ENCODE assay signal across 26 mouse cellular contexts in the genomic region with DNA sequence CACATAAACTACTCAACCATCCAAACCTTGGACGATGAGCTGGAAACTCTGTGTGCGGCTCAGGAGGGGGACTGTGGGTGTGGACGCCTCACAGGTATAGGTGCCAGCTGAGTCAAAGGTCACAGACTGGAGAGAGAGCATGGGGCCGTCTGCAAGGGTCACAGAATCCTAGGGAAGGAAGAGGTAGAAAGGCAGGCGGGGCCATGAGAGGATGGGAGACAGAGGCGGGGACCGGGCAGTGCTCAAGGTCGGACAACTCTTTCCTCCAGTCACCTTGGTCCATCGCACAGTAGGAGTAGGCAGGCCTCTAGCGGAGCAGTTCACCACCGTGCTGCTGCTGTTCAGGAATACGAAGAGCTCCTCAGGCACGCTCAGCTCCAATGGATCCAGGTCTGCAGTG. TPM values are rescaled to one million over a fixed set of nuclear protein-coding genes. Genes with fewer than 3 reads are reported as not detected.
DNase-seq lines count a peak whose midpoint lies in the region; ATAC-seq and TF ChIP-seq lines count a peak whose summit lies in the region.
"Had no signal": no experiment of that assay in that cellular context is flagged by ENCODE, and none has a peak within 500 bp of the region (broad histone marks: within the 10 kb centered on the region; RNA-seq: fewer than 3 reads in every experiment).

No protein-coding gene starts in this region.

- peak; percentile 47; the same call in 1 of the 2 replicates for TF ChIP-seq EP300 in ES-Bruce4 (IDR thresholded peaks at IDR 0.05; ENCODE audit: insufficient read depth, low read depth, low read length)

- no peak overlapping the region for H3K4me2 ChIP-seq in heart, embryonic 15.5 days
- H3K4me2 ChIP-seq: embryonic facial prominence, embryonic 12.5 days; liver, embryonic 12.5 days had no signal

- peak overlapping the region; percentile 60 for H3K27ac ChIP-seq in heart, embryonic 10.5 days
- 0 out of 2 replicates have a peak overlapping the region, but pooled peaks have one; percentile 5 for H3K27ac ChIP-seq in kidney, adult 2 months (ENCODE audit: insufficient read depth, low read depth, low read length)
- H3K27ac ChIP-seq in ES-Bruce4 (ENCODE audit: insufficient read depth, low read length), result peak overlapping the region; percentile 48
- peak overlapping the region; percentile 86 for H3K27ac ChIP-seq in heart, embryonic 15.5 days
- no peak overlapping the region for H3K27ac ChIP-seq in embryonic facial prominence, embryonic 10.5 days (replicated peaks)
- H3K27ac ChIP-seq: embryonic facial prominence, embryonic 12.5 days; liver, embryonic 12.5 days had no signal

- H3K4me3 ChIP-seq in heart, embryonic 10.5 days, result no peak overlapping the region
- no peak overlapping the region for H3K4me3 ChIP-seq in kidney, adult 2 months (ENCODE audit: insufficient read depth, low read depth, low read length)
- H3K4me3 ChIP-seq in ES-Bruce4 (ENCODE audit: low read depth, low read length), result no peak overlapping the region
- H3K4me3 ChIP-seq in heart, embryonic 15.5 days, result no peak overlapping the region
- no peak overlapping the region for H3K4me3 ChIP-seq in embryonic facial prominence, embryonic 10.5 days
- H3K4me3 ChIP-seq: embryonic facial prominence, embryonic 12.5 days; liver, embryonic 12.5 days; megakaryocyte, embryonic 14.5 days had no signal

- no peak for DNase-seq in heart, embryonic 10.5 days (ENCODE audit: low spot score)
- no peak for DNase-seq in heart, postnatal 36 days
- DNase-seq in kidney, adult 2 months, result peak; percentile 48
- DNase-seq in kidney, adult 18-20 months, result no peak
- no peak for DNase-seq in embryonic facial prominence, embryonic 10.5 days (ENCODE audit: low spot score)
- DNase-seq: adrenal gland, adult 8-10 months; cerebellum, adult 9-10 months; cerebellum, postnatal 36 days; gastrocnemius, postnatal 36 days; left cerebral cortex, postnatal 4 days; liver, postnatal 0 days; lung, postnatal 4 days; midbrain, embryonic 14.5 days; thymus, adult 2 months; thymus, postnatal 36 days had no signal

- WGBS in heart, embryonic 10.5 days, result 84% methylated on average over 13 of the region's 13 CpGs
- 46% methylated on average over 13 of the region's 13 CpGs for whole genome bisulfite sequencing in kidney, adult 2 months
- 68% methylated on average over 13 of the region's 13 CpGs for WGBS in heart, embryonic 15.5 days
- WGBS in embryonic facial prominence, embryonic 10.5 days, result 89% methylated on average over 13 of the region's 13 CpGs

- ATAC-seq in heart, embryonic 15.5 days (replicated peaks; ENCODE audit: insufficient number of reproducible peaks, insufficient read depth, low FRiP score, low read depth), result 0 out of 2 replicates have a peak, but pooled peaks have one; percentile 4
- ATAC-seq: CD4-positive, CD25-positive, alpha-beta regulatory T cell, adult 4 months; forebrain, embryonic 14.5 days; hindbrain, embryonic 16.5 days; liver, embryonic 12.5 days; liver, postnatal 0 days had no signal

- H3K36me3 ChIP-seq in heart, embryonic 10.5 days, result peaks cover 67% of the 10 kb centered on the region
- no peaks in the 10 kb centered on the region; the same call in 1 of the 2 replicates for H3K36me3 ChIP-seq in kidney, adult 2 months (ENCODE audit: control insufficient read depth, insufficient read depth, low read length)
- H3K36me3 ChIP-seq in ES-Bruce4 (ENCODE audit: control insufficient read depth, insufficient read depth, low read length, poor library complexity, severe bottlenecking), result peaks cover 43% of the 10 kb centered on the region
- H3K36me3 ChIP-seq in heart, embryonic 15.5 days, result peaks cover 40% of the 10 kb centered on the region
- peaks cover 63% of the 10 kb centered on the region for H3K36me3 ChIP-seq in embryonic facial prominence, embryonic 10.5 days (replicated peaks)
- H3K36me3 ChIP-seq: liver, embryonic 12.5 days had no signal

- TF ChIP-seq POLR2A in kidney, adult 2 months (IDR thresholded peaks at IDR 0.05; ENCODE audit: low read depth, low read length), result no peak
- TF ChIP-seq POLR2A in ES-Bruce4 (IDR thresholded peaks at IDR 0.05; ENCODE audit: insufficient read depth, low read length), result no peak

- no peaks in the 10 kb centered on the region for H3K27me3 ChIP-seq in heart, embryonic 10.5 days (ENCODE audit: insufficient read depth, poor library complexity, severe bottlenecking)
- no peaks in the 10 kb centered on the region for H3K27me3 ChIP-seq in kidney, adult 2 months (replicated peaks; ENCODE audit: control insufficient read depth, insufficient read depth, low read length)
- no peaks in the 10 kb centered on the region for H3K27me3 ChIP-seq in ES-Bruce4 (ENCODE audit: control insufficient read depth, insufficient read depth, low read length, poor library complexity, severe bottlenecking)
- H3K27me3 ChIP-seq in heart, embryonic 15.5 days, result no peaks in the 10 kb centered on the region
- no peaks in the 10 kb centered on the region for H3K27me3 ChIP-seq in embryonic facial prominence, embryonic 10.5 days (replicated peaks; ENCODE audit: low read depth, poor library complexity, severe bottlenecking)
- H3K27me3 ChIP-seq: embryonic facial prominence, embryonic 12.5 days had no signal

- H3K9ac ChIP-seq in ES-Bruce4 (ENCODE audit: low read depth, poor library complexity, severe bottlenecking), result no peak overlapping the region
- H3K9ac ChIP-seq in heart, embryonic 15.5 days, result no peak overlapping the region
- H3K9ac ChIP-seq: embryonic facial prominence, embryonic 12.5 days; liver, embryonic 12.5 days; liver, postnatal 0 days had no signal

- TF ChIP-seq CTCF in kidney, adult 2 months (conservative IDR thresholded peaks at IDR 0.05; ENCODE audit: insufficient read depth, insufficient read length, low read depth, low read length), result no peak
- TF ChIP-seq CTCF in ES-Bruce4 (IDR thresholded peaks at IDR 0.05; ENCODE audit: low read depth, low read length), result no peak

- intact Hi-C loops in heart, postnatal 36 days (cut with DNase I), result no loop called here

- no peaks in the 10 kb centered on the region for H3K9me3 ChIP-seq in heart, embryonic 10.5 days
- peaks cover 24% of the 10 kb centered on the region for H3K9me3 ChIP-seq in ES-Bruce4 (replicated peaks; ENCODE audit: control insufficient read depth, insufficient read depth, low read length, poor library complexity, severe bottlenecking)
- no peaks in the 10 kb centered on the region for H3K9me3 ChIP-seq in heart, embryonic 15.5 days (replicated peaks)
- H3K9me3 ChIP-seq in embryonic facial prominence, embryonic 10.5 days, result no peaks in the 10 kb centered on the region
- H3K9me3 ChIP-seq: embryonic facial prominence, embryonic 12.5 days; liver, embryonic 12.5 days had no signal

- H3K4me1 ChIP-seq in heart, embryonic 10.5 days, result peaks cover 47% of the 10 kb centered on the region
- 0 out of 2 replicates have a peak, but pooled peaks cover 3% of the 10 kb centered on the region for H3K4me1 ChIP-seq in kidney, adult 2 months (ENCODE audit: control insufficient read depth, insufficient read depth, low read length)
- H3K4me1 ChIP-seq in ES-Bruce4 (ENCODE audit: control insufficient read depth, insufficient read depth, low read length), result peaks cover 2% of the 10 kb centered on the region
- H3K4me1 ChIP-seq in heart, embryonic 15.5 days (replicated peaks), result peaks cover 58% of the 10 kb centered on the region
- H3K4me1 ChIP-seq in embryonic facial prominence, embryonic 10.5 days, result no peaks in the 10 kb centered on the region
- H3K4me1 ChIP-seq: embryonic facial prominence, embryonic 12.5 days had no signal

RNA-seq across cellular contexts. Expression of gene Nectin2, which starts 9.7 kb away (rescaled TPM):
- 130 and 138 TPM in 2 replicates for polyA plus RNA-seq in heart, embryonic 10.5 days (2016; fragmentation: Nextera tagmentation; extraction: Ambion mirVana)
- total RNA-seq in heart, postnatal 36 days (2021), result 10 to 100 TPM; 33.2 to 41.7 TPM
- polyA plus RNA-seq in kidney, adult 2 months (2012; rRNA removed), result 44.5 and 47.7 TPM in 2 replicates
- 86.7 and 97.9 TPM in 2 replicates for polyA plus RNA-seq in ES-Bruce4 (2011; ENCODE audit: insufficient read depth, insufficient read length, low read depth, missing spikeins)
- 66.5 and 81.4 TPM in 2 replicates for polyA plus RNA-seq in heart, embryonic 15.5 days (2015; fragmentation: Nextera tagmentation; extraction: Ambion mirVana)
- 110 TPM in 2 replicates for polyA plus RNA-seq in embryonic facial prominence, embryonic 10.5 days (2016; fragmentation: Nextera tagmentation; extraction: Ambion mirVana)
- total RNA-seq: monocyte, adult 5-6 weeks had no signal

RNA-seq across cellular contexts. Expression of gene Bcam, which starts 10.8 kb away (rescaled TPM):
- 140 and 193 TPM in 2 replicates for polyA plus RNA-seq in heart, embryonic 10.5 days (2016; fragmentation: Nextera tagmentation; extraction: Ambion mirVana)
- total RNA-seq in heart, postnatal 36 days (2021), result 100 to 1,000 TPM; 210 to 232 TPM
- polyA plus RNA-seq in kidney, adult 2 months (2012; rRNA removed), result 237 and 272 TPM in 2 replicates
- polyA plus RNA-seq in ES-Bruce4 (2011; ENCODE audit: insufficient read depth, insufficient read length, low read depth, missing spikeins), result 138 and 154 TPM in 2 replicates
- 358 and 380 TPM in 2 replicates for polyA plus RNA-seq in heart, embryonic 15.5 days (2015; fragmentation: Nextera tagmentation; extraction: Ambion mirVana)
- polyA plus RNA-seq in embryonic facial prominence, embryonic 10.5 days (2016; fragmentation: Nextera tagmentation; extraction: Ambion mirVana), result 68.3 and 79.4 TPM in 2 replicates
- total RNA-seq: monocyte, adult 5-6 weeks had no signal

RNA-seq across cellular contexts. Expression of gene Cblc, which starts 36.6 kb away (rescaled TPM):
- polyA plus RNA-seq in heart, embryonic 10.5 days (2016; fragmentation: Nextera tagmentation; extraction: Ambion mirVana), result 1.1 and 1.2 TPM in 2 replicates
- under 1 TPM; 0.75 to 0.81 TPM for total RNA-seq in heart, postnatal 36 days (2021)
- 24.4 and 32.6 TPM in 2 replicates for polyA plus RNA-seq in kidney, adult 2 months (2012; rRNA removed)
- polyA plus RNA-seq in ES-Bruce4 (2011; ENCODE audit: insufficient read depth, insufficient read length, low read depth, missing spikeins), result 17.1 and 23.2 TPM in 2 replicates
- polyA plus RNA-seq in heart, embryonic 15.5 days (2015; fragmentation: Nextera tagmentation; extraction: Ambion mirVana), result 0.47 and 2.5 TPM in 2 replicates
- 1.9 and 2.9 TPM in 2 replicates for polyA plus RNA-seq in embryonic facial prominence, embryonic 10.5 days (2016; fragmentation: Nextera tagmentation; extraction: Ambion mirVana)
- total RNA-seq: gastrocnemius, postnatal 36 days; layer of hippocampus, adult 8-10 months; layer of hippocampus, postnatal 25 days; monocyte, adult 5-6 weeks had no signal
- polyA plus RNA-seq: CD4-positive, CD25-positive, alpha-beta regulatory T cell, adult 4 months; forebrain, embryonic 14.5 days; midbrain, embryonic 14.5 days had no signal

RNA-seq across cellular contexts. Expression of gene Tomm40, which starts 44.8 kb away (rescaled TPM):
- polyA plus RNA-seq in heart, embryonic 10.5 days (2016; fragmentation: Nextera tagmentation; extraction: Ambion mirVana), result 237 and 260 TPM in 2 replicates
- total RNA-seq in heart, postnatal 36 days (2021), result 100 to 1,000 TPM in 1 of 2 experiments, 10 to 100 TPM in 1; 97.7 to 102 TPM
- 83.9 and 86.3 TPM in 2 replicates for polyA plus RNA-seq in kidney, adult 2 months (2012; rRNA removed)
- 68.2 TPM in 2 replicates for polyA plus RNA-seq in ES-Bruce4 (2011; ENCODE audit: insufficient read depth, insufficient read length, low read depth, missing spikeins)
- 142 and 164 TPM in 2 replicates for polyA plus RNA-seq in heart, embryonic 15.5 days (2015; fragmentation: Nextera tagmentation; extraction: Ambion mirVana)
- polyA plus RNA-seq in embryonic facial prominence, embryonic 10.5 days (2016; fragmentation: Nextera tagmentation; extraction: Ambion mirVana), result 216 and 221 TPM in 2 replicates
